Mouse (Mus musculus): ENCODE data around the gene Ubb.

- TF ChIP-seq GATA1 (IDR thresholded peaks at IDR 0.05; ENCODE audit: borderline replicate concordance, low read length) (no peak), TAL1 (conservative IDR thresholded peaks at IDR 0.05; ENCODE audit: low read depth, low read length) (no peak)
Observed at GRCm38 (mm10) chr11:62575659-62576438, 24.9 kb downstream of the Ubb start.

All from G1E (cell line).